Mouse (Mus musculus) MN1 (cell line): ENCODE data around the gene Atp5b.

ENCODE experiments used
- DNase-seq: peaks from one replicate; pipeline ENCODE4 v3.0.0-alpha.2; 2016; ENCODE audit warnings: low spot score

Atp5b gene

GRCm38 (mm10) chr10:128096693-128097586, 13.9 kb downstream of the Atp5b start:
- DNase-seq: peak; percentile 96

- DNase-seq: peak; percentile 83
Observed at GRCm38 (mm10) chr10:128097587-128097971, 14.5 kb downstream of the Atp5b start.

GRCm38 (mm10) chr10:128110103-128110761, 27.2 kb downstream of the Atp5b start:
- no peak for DNase-seq

- no peak for DNase-seq
Observed at GRCm38 (mm10) chr10:128111227-128111626, 28.2 kb downstream of the Atp5b start.

DNA sequence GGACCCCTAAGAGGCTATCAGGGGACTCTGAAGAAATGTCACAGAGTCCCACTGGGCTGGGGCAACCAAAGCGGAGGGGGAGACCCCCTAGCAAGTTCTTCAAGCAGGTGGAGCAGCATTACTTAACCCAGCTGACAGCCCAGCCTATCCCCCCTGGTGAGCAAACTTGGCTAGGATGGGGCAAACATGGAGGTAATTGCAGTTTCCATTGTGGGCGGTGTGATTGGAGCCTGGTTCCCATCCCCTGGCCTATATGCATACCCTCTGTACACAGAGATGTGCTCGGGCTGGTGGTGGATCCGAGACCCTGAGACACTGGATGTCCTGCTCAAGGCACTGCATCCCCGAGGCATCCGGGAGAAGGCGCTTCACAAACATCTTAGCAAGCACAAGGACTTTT, 40.8 kb downstream of the Atp5b start:
- no peak for DNase-seq

DNA sequence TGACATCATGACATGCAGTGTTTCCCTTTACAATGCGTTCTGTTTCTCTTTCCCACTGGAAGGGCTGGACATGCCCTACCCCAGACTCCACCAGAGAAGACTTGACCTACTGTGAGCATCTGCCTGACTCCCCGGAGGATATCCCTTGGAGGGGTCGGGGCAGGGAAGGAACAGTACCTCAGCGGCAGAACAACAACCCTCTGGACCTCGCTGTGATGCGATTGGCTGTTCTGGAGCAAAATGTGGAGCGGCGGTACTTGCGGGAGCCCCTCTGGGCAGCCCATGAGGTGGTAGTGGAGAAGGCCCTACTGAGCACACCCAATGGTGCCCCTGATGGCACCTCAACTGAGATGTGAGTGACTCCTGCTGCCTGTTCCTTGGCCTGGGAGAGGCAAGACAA, 41.8 kb downstream of the Atp5b start:
- DNase-seq: no peak

DNA sequence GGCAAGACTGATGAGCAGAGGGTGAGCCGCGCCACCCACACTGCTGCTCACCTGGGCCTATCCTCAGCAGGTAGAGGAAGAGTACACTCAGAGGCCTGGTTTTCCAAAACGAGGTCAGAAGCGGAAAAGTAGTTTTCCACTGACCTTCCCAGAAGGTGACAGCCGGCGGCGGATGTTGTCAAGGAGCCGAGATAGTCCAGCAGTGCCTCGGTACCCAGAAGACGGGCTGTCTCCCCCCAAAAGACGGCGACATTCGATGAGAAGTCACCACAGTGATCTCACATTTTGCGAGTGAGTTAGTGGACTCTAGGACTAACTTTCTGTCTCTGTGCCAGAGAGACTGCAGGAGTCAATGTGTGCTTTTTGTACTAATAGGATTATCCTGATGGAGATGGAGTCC, 42.9 kb downstream of the Atp5b start:
- DNase-seq: no peak

DNA sequence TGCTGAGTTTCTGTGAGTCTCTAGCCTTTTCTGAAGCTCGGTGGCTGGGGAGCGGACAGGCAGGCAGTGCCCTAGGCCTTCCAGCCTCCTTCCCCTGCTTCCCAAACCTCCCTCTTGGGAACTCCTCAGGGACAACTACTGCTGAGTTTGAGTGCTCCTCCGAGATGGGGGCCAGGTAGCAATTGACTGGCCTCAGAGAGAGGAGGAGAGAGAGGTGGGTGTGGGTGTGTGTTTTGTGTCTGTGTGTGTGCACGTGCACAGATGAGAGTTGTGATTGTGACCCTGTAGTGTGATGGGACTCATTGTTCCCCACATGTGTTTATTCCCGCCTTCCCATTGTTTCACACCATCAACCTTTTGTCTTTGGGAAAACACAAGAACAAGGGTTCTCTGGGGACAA, 44.4 kb downstream of the Atp5b start:
- DNase-seq: no peak

GRCm38 (mm10) chr10:128128143-128128542, 45.1 kb downstream of the Atp5b start:
- no peak for DNase-seq

DNA sequence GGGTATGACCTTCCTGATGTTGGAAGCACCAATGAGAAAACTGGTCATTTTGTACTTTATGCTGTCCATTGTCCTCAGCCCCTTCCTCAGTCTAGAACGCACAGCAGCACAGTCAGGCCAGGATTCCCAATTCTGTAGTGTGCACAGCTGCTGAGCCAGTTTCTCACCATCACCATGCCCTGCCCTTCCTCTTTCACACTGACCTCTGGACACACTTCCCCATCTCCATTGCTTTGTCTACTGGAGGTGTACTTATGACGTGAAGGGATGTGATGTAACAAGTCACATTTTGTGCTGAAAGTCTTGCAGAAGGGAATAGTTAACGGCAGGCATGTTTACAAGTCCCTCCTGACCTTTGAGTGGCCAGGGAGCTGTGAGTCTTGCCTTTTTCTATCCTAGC, 48.2 kb downstream of the Atp5b start:
- no peak for DNase-seq

GRCm38 (mm10) chr10:128131812-128132211, 48.7 kb downstream of the Atp5b start:
- no peak for DNase-seq

DNA sequence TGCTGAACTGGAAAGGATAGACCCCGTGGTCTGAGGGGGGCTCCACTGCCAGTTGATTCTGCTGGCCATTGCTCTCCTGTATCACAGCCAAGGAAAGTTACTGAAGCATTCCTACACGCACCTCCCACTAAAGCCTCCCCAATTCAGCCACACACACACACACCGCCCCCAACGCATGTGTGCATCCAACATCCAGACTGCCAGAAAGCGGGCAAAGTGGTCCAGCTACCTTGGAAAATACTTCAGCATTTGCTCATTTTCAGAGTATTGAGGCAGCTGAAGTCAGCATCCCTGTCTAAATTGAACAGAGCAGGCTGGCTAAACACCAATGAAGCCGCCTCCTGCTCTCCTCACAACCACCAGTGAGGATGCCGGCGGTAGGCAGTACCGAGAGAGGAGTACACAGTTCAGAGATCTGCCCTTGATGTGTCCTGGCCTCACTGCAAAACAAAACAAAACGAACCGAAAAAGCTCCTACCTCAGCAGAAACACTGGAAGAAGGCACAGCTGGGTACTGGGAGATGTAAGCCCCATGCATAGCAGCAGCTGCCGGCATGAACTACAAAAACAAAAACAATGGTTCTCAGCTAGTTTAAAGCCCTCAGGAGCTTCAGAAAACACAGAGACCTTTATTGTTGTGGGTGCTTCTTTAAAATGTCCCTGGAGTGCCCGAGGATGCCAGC, 50.7 kb downstream of the Atp5b start:
- DNase-seq: no peak

- DNase-seq: no peak
Observed at GRCm38 (mm10) chr10:128135374-128135773, 52.3 kb downstream of the Atp5b start.
